Mouse (Mus musculus) CD8-positive naive resting alpha-beta T cell, adult 2 months (primary cell): ENCODE results near the gene Itpr2.

Experiments
- DNase-seq, 2 experiments: peaks; one replicate each; pipeline ENCODE4 v3.0.0; 2022; ENCODE audit warnings: low read depth in 2 of 2, low spot score in 2 of 2

Itpr2 gene

GRCm38 (mm10) chr6:146316415-146316814 is 185.6 kb downstream of the Itpr2 start:
- DNase-seq, result no peak

- DNase-seq, result no peak
Measured at GRCm38 (mm10) chr6:146315153-146315552, 186.9 kb downstream of the Itpr2 start.

GRCm38 (mm10) chr6:146314304-146314703 is 187.7 kb downstream of the Itpr2 start:
- no peak for DNase-seq

GRCm38 (mm10) chr6:146313396-146313795 is 188.6 kb downstream of the Itpr2 start:
- no peak for DNase-seq

GRCm38 (mm10) chr6:146310210-146310609 is 191.8 kb downstream of the Itpr2 start:
- no peak for DNase-seq

- no peak for DNase-seq
Measured at GRCm38 (mm10) chr6:146309335-146309734, 192.7 kb downstream of the Itpr2 start.

GRCm38 (mm10) chr6:146305995-146306394 is 196.0 kb downstream of the Itpr2 start:
- no peak for DNase-seq

- no peak for DNase-seq
Measured at GRCm38 (mm10) chr6:146304088-146304487, 197.9 kb downstream of the Itpr2 start.

GRCm38 (mm10) chr6:146303336-146303735 is 198.7 kb downstream of the Itpr2 start:
- no peak for DNase-seq

GRCm38 (mm10) chr6:146302574-146303130 is 199.4 kb downstream of the Itpr2 start:
- no peak for DNase-seq

GRCm38 (mm10) chr6:146302101-146302500 is 199.9 kb downstream of the Itpr2 start:
- DNase-seq, result no peak

- no peak for DNase-seq
Measured at GRCm38 (mm10) chr6:146300961-146301360, 201.1 kb downstream of the Itpr2 start.

GRCm38 (mm10) chr6:146298712-146299111 is 203.3 kb downstream of the Itpr2 start:
- peak in 1 of 2 experiments; percentile 30 for DNase-seq

GRCm38 (mm10) chr6:146291036-146291435 is 211.0 kb downstream of the Itpr2 start:
- DNase-seq, result no peak

GRCm38 (mm10) chr6:146289801-146290200 is 212.2 kb downstream of the Itpr2 start:
- no peak for DNase-seq

- no peak for DNase-seq
Measured at GRCm38 (mm10) chr6:146288266-146288665, 213.8 kb downstream of the Itpr2 start.

- no peak for DNase-seq
Measured at GRCm38 (mm10) chr6:146284921-146285565, 217.0 kb downstream of the Itpr2 start.

GRCm38 (mm10) chr6:146283981-146284380 is 218.0 kb downstream of the Itpr2 start:
- DNase-seq, result peak; percentile 14 to 27

- no peak for DNase-seq
Measured at GRCm38 (mm10) chr6:146282061-146282659, 219.9 kb downstream of the Itpr2 start.

GRCm38 (mm10) chr6:146281176-146281899 is 220.7 kb downstream of the Itpr2 start:
- peak; percentile 35 to 56 for DNase-seq

GRCm38 (mm10) chr6:146273256-146273655 is 228.8 kb downstream of the Itpr2 start:
- no peak for DNase-seq
